Mouse (Mus musculus) midbrain, embryonic 16.5 days (tissue): ENCODE data around the gene Tgif2lx2. TPM values are rescaled to one million over a fixed set of nuclear protein-coding genes. Genes with fewer than 3 reads are reported as not detected.
"Not testable (repeated sequence)": the region's sequence is repeated elsewhere in the genome, so short reads cannot be mapped to it uniquely, and the experiment has no call there.

Experiments used
- ATAC-seq: fragments of 200-750 bp; cut with Nextera tagmentation; 2 replicates; pipeline ENCODE4 v1.8.0; 2017; ENCODE audit warnings: moderate TSS enrichment
- H3K27ac ChIP-seq: fragments of 300-500 bp; sonication (generic); 2 replicates; pipeline ENCODE4 v1.5.1; 2014; ENCODE audit warnings: mild to moderate bottlenecking, low read length, mixed read lengths
- H3K27me3 ChIP-seq: fragments of 300-500 bp; sonication (generic); 2 replicates; pipeline ENCODE4 v1.6.1; 2014; ENCODE audit warnings: low read depth, low read length, mixed read lengths; ENCODE audit not compliant: control insufficient read depth, insufficient read depth
- H3K36me3 ChIP-seq: fragments of 300-500 bp; sonication (generic); 2 replicates; pipeline ENCODE4 v1.6.1; 2014; ENCODE audit warnings: mild to moderate bottlenecking, low read length, moderate library complexity, mixed read lengths; ENCODE audit not compliant: control insufficient read depth, insufficient read depth
- H3K4me1 ChIP-seq: fragments of 300-500 bp; sonication (generic); 2 replicates; pipeline ENCODE4 v1.6.1; 2014; ENCODE audit warnings: mild to moderate bottlenecking, low read length, mixed read lengths; ENCODE audit not compliant: control insufficient read depth, insufficient read depth
- H3K4me2 ChIP-seq: fragments of 300-500 bp; sonication (generic); 2 replicates; pipeline ENCODE4 v1.6.1; 2014; ENCODE audit warnings: mild to moderate bottlenecking, low read length, mixed read lengths
- H3K4me3 ChIP-seq: fragments of 300-500 bp; sonication (generic); 2 replicates; pipeline ENCODE4 v1.5.1; 2014; ENCODE audit warnings: low read depth, mild to moderate bottlenecking, low read length, moderate library complexity, mixed read lengths
- H3K9ac ChIP-seq: fragments of 300-500 bp; sonication (generic); 2 replicates; pipeline ENCODE4 v1.6.1; 2014; ENCODE audit warnings: low read depth, low read length, mixed read lengths
- H3K9me3 ChIP-seq: fragments of 300-500 bp; sonication (generic); replicated peaks from 2 replicates; pipeline ENCODE4 v1.6.1; 2014; ENCODE audit warnings: mild to moderate bottlenecking, low read length, mixed read lengths; ENCODE audit not compliant: control insufficient read depth, poor library complexity, severe bottlenecking
- WGBS: fragments of 180-500 bp; shearing (Covaris S2); extraction: QIAGEN DNeasy Blood & Tissue Kit; methylation state at CpG from one replicate; pipeline ENCODE4 v1.1.7; 2014; 5-methylcytosine and 5-hydroxymethylcytosine counted together
- polyA plus RNA-seq: library from polyadenylated mRNA; unstranded; fragments of >200 nt; fragmentation: Nextera tagmentation; extraction: Ambion mirVana; gene quantifications from 2 replicates; pipeline ENCODE4 v1.2.1, GENCODE M21; 2015

The Tgif2lx2 gene
- not detected in 2 replicates for polyA plus RNA-seq

DNA sequence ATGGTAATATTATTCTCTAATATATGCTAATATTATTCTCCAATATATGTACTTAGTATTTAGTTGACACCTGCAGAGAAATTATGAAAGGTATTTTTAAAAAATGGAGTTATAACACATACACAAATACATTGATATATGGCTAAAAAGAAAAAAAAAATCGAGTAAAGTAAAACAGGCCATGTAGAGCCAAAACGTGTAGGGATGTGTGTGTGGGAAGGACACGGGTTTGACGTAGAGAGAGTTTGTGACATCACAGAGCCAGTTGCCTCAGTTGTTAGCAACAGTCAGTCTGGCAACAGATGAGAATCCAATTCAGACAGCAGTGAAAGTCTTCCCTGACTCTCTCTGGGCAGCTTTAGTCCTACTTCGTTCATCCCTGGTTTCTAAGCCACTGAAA lies at the start of gene Tgif2lx2:
Gene Tgif2lx2 (plus strand): TSS at position 301 of the 400 bp plus-strand sequence.
- not testable (repeated sequence) for H3K9me3 ChIP-seq, H3K27me3 ChIP-seq, H3K9ac ChIP-seq, H3K4me1 ChIP-seq, ATAC-seq, H3K27ac ChIP-seq, H3K4me3 ChIP-seq, H3K4me2 ChIP-seq, H3K36me3 ChIP-seq
- no CpG with 5 or more reads among the region's 5 CpGs for WGBS

Other genes starting within 250 kb of the Tgif2lx2 start
- not detected in 2 replicates for gene Tgif2lx1, start 53.5 kb downstream of the Tgif2lx2 start, polyA plus RNA-seq